Mouse (Mus musculus): Measurements from ENCODE around the gene Smad3. TPM values are rescaled to one million over a fixed set of nuclear protein-coding genes. Genes with fewer than 3 reads are reported as not detected.

Smad3 gene
- polyA plus RNA-seq, 1 experiment from 2014 or later, result 11.9 TPM

- Histone ChIP-seq H3K27ac (peak within 1 kb of the TSS; percentile 87), H3K4me2 (peak within 1 kb of the TSS; percentile 66), H3K9me3 (no peaks in the 10 kb centered on the region), H3K4me3 (peak within 1 kb of the TSS; percentile 94), H3K36me3 (no peaks in the 10 kb centered on the region), H3K9ac (peak within 1 kb of the TSS; percentile 94), H3K27me3 (no peaks in the 10 kb centered on the region; the same call in 1 of the 2 replicates), H3K4me1 (replicated peaks) (peaks cover 15% of the 10 kb centered on the region)
- 2% methylated on average over 60 of the region's 70 CpGs for WGBS
- ATAC-seq (ENCODE audit: low FRiP score), result peak; percentile 99
Measured at GRCm38 (mm10) chr9:63602043-63602939, 155.5 kb downstream of the Smad3 start, which contains the start of the genes Iqch and Aagab. Iqch (minus strand) TSS chr9:63602493. Aagab (plus strand) TSS chr9:63602660.

Other genes with a start within 250 kb of the Smad3 start
- 0.21 and 0.34 TPM in 2 replicates for gene Iqch, start 155.5 kb downstream of the Smad3 start, polyA plus RNA-seq (2015; fragmentation: Nextera tagmentation; extraction: Ambion mirVana)
- gene Aagab, start 155.3 kb downstream of the Smad3 start, polyA plus RNA-seq (2015; fragmentation: Nextera tagmentation; extraction: Ambion mirVana), result 59.1 and 61.0 TPM in 2 replicates

Data from hindbrain, embryonic 13.5 days (tissue).